Comparison of ENCODE assay signal across 8 mouse cellular contexts in genomic region chr8:70896316-70897020, GRCm38 (mm10). TPM values are rescaled to one million over a fixed set of nuclear protein-coding genes. Genes with fewer than 3 reads are reported as not detected.
A peak's percentile ranks its signal among the peaks of the same experiment; 100 is the strongest.
DNase-seq lines count a peak whose midpoint lies in the region; ATAC-seq and TF ChIP-seq lines count a peak whose summit lies in the region.

No protein-coding gene starts in this region.

- H3K4me3 ChIP-seq in lung, embryonic 14.5 days (ENCODE audit: low read depth, low read length), result peak overlapping the region; percentile 83
- H3K4me3 ChIP-seq in cortical plate, adult 2 months (ENCODE audit: insufficient read depth, low read length), result peak overlapping the region; percentile 49
- H3K4me3 ChIP-seq in hindbrain, embryonic 15.5 days, result peak overlapping the region; percentile 77
- H3K4me3 ChIP-seq in myocyte, result peak overlapping the region; percentile 98

- 2% methylated on average over 25 of the region's 25 CpGs for WGBS in lung, embryonic 14.5 days
- 4% methylated on average over 25 of the region's 25 CpGs for WGBS in hindbrain, embryonic 15.5 days

- no peaks in the 10 kb centered on the region for H3K9me3 ChIP-seq in lung, embryonic 14.5 days (ENCODE audit: low read depth, low read length)
- no peaks in the 10 kb centered on the region for H3K9me3 ChIP-seq in hindbrain, embryonic 15.5 days

- TF ChIP-seq CTCF in lung, embryonic 14.5 days (IDR thresholded peaks at IDR 0.05; ENCODE audit: low read depth), result no peak
- TF ChIP-seq CTCF in cortical plate, adult 2 months (IDR thresholded peaks at IDR 0.05; ENCODE audit: extremely low read depth, insufficient read depth, low read length), result no peak

- peak overlapping the region; percentile 61 for H3ac ChIP-seq in myocyte (ENCODE audit: control insufficient read depth, insufficient read length)

- peaks cover 32% of the 10 kb centered on the region for H3K36me3 ChIP-seq in lung, embryonic 14.5 days (ENCODE audit: insufficient read depth)
- H3K36me3 ChIP-seq in hindbrain, embryonic 15.5 days, result peaks cover 27% of the 10 kb centered on the region
- H3K36me3 ChIP-seq in myocyte (ENCODE audit: control insufficient read depth, insufficient read depth), result peaks cover 21% of the 10 kb centered on the region

- peaks cover 23% of the 10 kb centered on the region for H3K27me3 ChIP-seq in lung, embryonic 14.5 days (ENCODE audit: insufficient read depth, low read length)
- peaks cover 37% of the 10 kb centered on the region for H3K27me3 ChIP-seq in hindbrain, embryonic 15.5 days
- no peaks in the 10 kb centered on the region for H3K27me3 ChIP-seq in myocyte (ENCODE audit: control insufficient read depth, insufficient read depth, insufficient read length)

- no peak for ATAC-seq in lung, embryonic 14.5 days (ENCODE audit: insufficient read depth)
- ATAC-seq in hindbrain, embryonic 15.5 days (ENCODE audit: low FRiP score, low read depth), result no peak
- ATAC-seq in frontal cortex, adult (ENCODE audit: low TSS enrichment), result no peak
- ATAC-seq in cerebellum, adult (ENCODE audit: insufficient number of reproducible peaks, low FRiP score, low TSS enrichment), result no peak

- H3K4me1 ChIP-seq in lung, embryonic 14.5 days (ENCODE audit: insufficient read depth), result no peaks in the 10 kb centered on the region
- no peaks in the 10 kb centered on the region for H3K4me1 ChIP-seq in cortical plate, adult 2 months (ENCODE audit: control insufficient read depth, insufficient read depth, low read length)
- H3K4me1 ChIP-seq in hindbrain, embryonic 15.5 days (replicated peaks), result peaks cover 24% of the 10 kb centered on the region

- H3K79me2 ChIP-seq in myocyte (ENCODE audit: control insufficient read depth, insufficient read depth), result peaks cover 18% of the 10 kb centered on the region

- peak overlapping the region; percentile 89 for H3K9ac ChIP-seq in lung, embryonic 14.5 days
- peak overlapping the region; percentile 62 for H3K9ac ChIP-seq in hindbrain, embryonic 15.5 days

- peak overlapping the region; percentile 80 for H3K4me2 ChIP-seq in lung, embryonic 14.5 days
- peak overlapping the region; percentile 87 for H3K4me2 ChIP-seq in hindbrain, embryonic 15.5 days
- peak overlapping the region; percentile 97 for H3K4me2 ChIP-seq in myocyte (ENCODE audit: low read depth)

- peak overlapping the region; percentile 80 for H3K27ac ChIP-seq in lung, embryonic 14.5 days (ENCODE audit: low read depth)
- no peak overlapping the region for H3K27ac ChIP-seq in cortical plate, adult 2 months (ENCODE audit: insufficient read depth, low read length)
- H3K27ac ChIP-seq in hindbrain, embryonic 15.5 days (replicated peaks), result peak overlapping the region; percentile 81

- peak; percentile 15 for DNase-seq in lung, embryonic 14.5 days
- no peak for DNase-seq in lung, postnatal 14 days
- no peak for DNase-seq in layer of hippocampus, postnatal 10 days (ENCODE audit: low spot score in 2 of 2)

- no peak for TF ChIP-seq POLR2A in cortical plate, adult 2 months (IDR thresholded peaks at IDR 0.05; ENCODE audit: extremely low read depth, insufficient read depth, low read length)
- TF ChIP-seq POLR2A in myocyte (IDR thresholded peaks at IDR 0.05; ENCODE audit: insufficient read length, low read depth), result peak; percentile 16

TF ChIP-seq in myocyte, 11 proteins besides CTCF, POLR2A, EP300 and RAD21:
- peak; percentile 45 for TF ChIP-seq POLR2AphosphoS2 (IDR thresholded peaks at IDR 0.05; ENCODE audit: insufficient read length, low read depth)
- no peak for TF ChIP-seq USF1 (IDR thresholded peaks at IDR 0.05; ENCODE audit: low read depth)
- TF ChIP-seq SRF (IDR thresholded peaks at IDR 0.05; ENCODE audit: control insufficient read depth, insufficient read length, low read depth), result no peak
- TF ChIP-seq REST (IDR thresholded peaks at IDR 0.05; ENCODE audit: insufficient read depth, insufficient read length), result no peak

RNA-seq across cellular contexts. Expression of gene Rpl18a, which starts 0.7 kb away (rescaled TPM):
- polyA plus RNA-seq in lung, embryonic 14.5 days (2014; fragmentation: Nextera tagmentation; extraction: Ambion mirVana), result 5,317 and 5,483 TPM in 2 replicates
- polyA plus RNA-seq in cortical plate, adult 2 months (2012; rRNA removed), result 1,503 and 1,518 TPM in 2 replicates
- polyA plus RNA-seq in hindbrain, embryonic 15.5 days (2015; fragmentation: Nextera tagmentation; extraction: Ambion mirVana), result 2,082 and 2,226 TPM in 2 replicates
- 5,695 TPM for polyA plus RNA-seq in myocyte (2012; fragmentation: generic; extraction: Trizol)
- total RNA-seq in layer of hippocampus, postnatal 10 days (2021), result 100 to 1,000 TPM; 832 to 857 TPM

RNA-seq across cellular contexts. Expression of gene Slc5a5, which starts 3.9 kb away (rescaled TPM):
- polyA plus RNA-seq in lung, embryonic 14.5 days (2014; fragmentation: Nextera tagmentation; extraction: Ambion mirVana), result 0.12 and 0.16 TPM in 2 replicates
- 15.9 and 16.0 TPM in 2 replicates for polyA plus RNA-seq in cortical plate, adult 2 months (2012; rRNA removed)
- 1.7 and 1.9 TPM in 2 replicates for polyA plus RNA-seq in hindbrain, embryonic 15.5 days (2015; fragmentation: Nextera tagmentation; extraction: Ambion mirVana)
- polyA plus RNA-seq in myocyte (2012; fragmentation: generic; extraction: Trizol), result 3.0 TPM
- 1 to 10 TPM; 5.2 to 6.9 TPM for total RNA-seq in layer of hippocampus, postnatal 10 days (2021)

RNA-seq across cellular contexts. Expression of gene Map1s, which starts 9.3 kb away (rescaled TPM):
- 53.3 and 54.4 TPM in 2 replicates for polyA plus RNA-seq in lung, embryonic 14.5 days (2014; fragmentation: Nextera tagmentation; extraction: Ambion mirVana)
- polyA plus RNA-seq in cortical plate, adult 2 months (2012; rRNA removed), result 62.2 and 62.3 TPM in 2 replicates
- polyA plus RNA-seq in hindbrain, embryonic 15.5 days (2015; fragmentation: Nextera tagmentation; extraction: Ambion mirVana), result 62.0 and 68.5 TPM in 2 replicates
- 62.0 TPM for polyA plus RNA-seq in myocyte (2012; fragmentation: generic; extraction: Trizol)
- total RNA-seq in layer of hippocampus, postnatal 10 days (2021), result 100 to 1,000 TPM in 1 of 2 experiments, 10 to 100 TPM in 1; 75.1 to 101 TPM

RNA-seq across cellular contexts. Expression of gene Ccdc124, which starts 22.7 kb away (rescaled TPM):
- polyA plus RNA-seq in lung, embryonic 14.5 days (2014; fragmentation: Nextera tagmentation; extraction: Ambion mirVana), result 121 and 125 TPM in 2 replicates
- 176 and 182 TPM in 2 replicates for polyA plus RNA-seq in cortical plate, adult 2 months (2012; rRNA removed)
- polyA plus RNA-seq in hindbrain, embryonic 15.5 days (2015; fragmentation: Nextera tagmentation; extraction: Ambion mirVana), result 166 and 176 TPM in 2 replicates
- 141 TPM for polyA plus RNA-seq in myocyte (2012; fragmentation: generic; extraction: Trizol)
- total RNA-seq in layer of hippocampus, postnatal 10 days (2021), result 100 to 1,000 TPM in 1 of 2 experiments, 10 to 100 TPM in 1; 97.6 to 108 TPM

RNA-seq across cellular contexts. Expression of gene Kcnn1, which starts 33.4 kb away (rescaled TPM):
- 0.54 and 0.72 TPM in 2 replicates for polyA plus RNA-seq in lung, embryonic 14.5 days (2014; fragmentation: Nextera tagmentation; extraction: Ambion mirVana)
- 30.2 and 36.0 TPM in 2 replicates for polyA plus RNA-seq in cortical plate, adult 2 months (2012; rRNA removed)
- 19.2 and 19.8 TPM in 2 replicates for polyA plus RNA-seq in hindbrain, embryonic 15.5 days (2015; fragmentation: Nextera tagmentation; extraction: Ambion mirVana)
- polyA plus RNA-seq in myocyte (2012; fragmentation: generic; extraction: Trizol), result 11.9 TPM
- total RNA-seq in layer of hippocampus, postnatal 10 days (2021), result 10 to 100 TPM; 25.3 to 28.3 TPM
